Mouse (Mus musculus) forebrain, embryonic 11.5 days (tissue): ENCODE data around the gene Fry. TPM values are rescaled to one million over a fixed set of nuclear protein-coding genes. Genes with fewer than 3 reads are reported as not detected.

Experiments used
- ATAC-seq: fragments of 200-750 bp; cut with Nextera tagmentation; replicated peaks from 2 replicates; pipeline ENCODE4 v1.8.0; 2017; ENCODE audit warnings: moderate TSS enrichment; ENCODE audit not compliant: low FRiP score
- DNase-seq: peaks from one replicate; pipeline ENCODE4 v3.0.0-alpha.2; 2017; ENCODE audit warnings: low spot score
- H3K27ac ChIP-seq: fragments of 300-500 bp; sonication (generic); 2 replicates; pipeline ENCODE4 v1.5.1; 2014; ENCODE audit warnings: low read depth, low read length
- H3K27me3 ChIP-seq: fragments of 300-500 bp; sonication (generic); 2 replicates; pipeline ENCODE4 v1.6.1; 2014; ENCODE audit warnings: mild to moderate bottlenecking, low read length, mixed read lengths; ENCODE audit not compliant: control insufficient read depth, insufficient read depth
- H3K36me3 ChIP-seq: fragments of 300-500 bp; sonication (generic); 2 replicates; pipeline ENCODE4 v1.6.1; 2014; ENCODE audit warnings: mild to moderate bottlenecking, low read length, moderate library complexity, mixed read lengths; ENCODE audit not compliant: control insufficient read depth, insufficient read depth
- H3K4me1 ChIP-seq: fragments of 300-500 bp; sonication (generic); replicated peaks from 2 replicates; pipeline ENCODE4 v1.6.1; 2014; ENCODE audit warnings: low read length, mixed read lengths; ENCODE audit not compliant: control insufficient read depth, insufficient read depth
- H3K4me2 ChIP-seq: fragments of 300-500 bp; sonication (generic); 2 replicates; pipeline ENCODE4 v1.6.1; 2014; ENCODE audit warnings: low read depth, mild to moderate bottlenecking, low read length, moderate library complexity, mixed read lengths; ENCODE audit not compliant: severe bottlenecking
- H3K4me3 ChIP-seq: fragments of 300-500 bp; sonication (generic); 2 replicates; pipeline ENCODE4 v1.5.1; 2014; ENCODE audit warnings: low read depth, low read length
- H3K9ac ChIP-seq: fragments of 300-500 bp; sonication (generic); 2 replicates; pipeline ENCODE4 v1.6.1; 2014; ENCODE audit warnings: low read length
- H3K9me3 ChIP-seq: fragments of 300-500 bp; sonication (generic); 2 replicates; pipeline ENCODE4 v1.6.1; 2016; ENCODE audit warnings: low read length, mixed read lengths; ENCODE audit not compliant: control insufficient read depth
- WGBS: fragments of 180-500 bp; shearing (Covaris S2); extraction: QIAGEN DNeasy Blood & Tissue Kit; methylation state at CpG from one replicate; pipeline ENCODE4 v1.1.7; 2014; 5-methylcytosine and 5-hydroxymethylcytosine counted together
- polyA plus RNA-seq: library from polyadenylated mRNA; unstranded; fragments of >200 nt; fragmentation: Nextera tagmentation; extraction: Ambion mirVana; gene quantifications from 2 replicates; pipeline ENCODE4 v1.2.1, GENCODE M21; 2014

Gene Fry
- polyA plus RNA-seq, 1 experiment from 2014 or later = 8.4 TPM

DNA sequence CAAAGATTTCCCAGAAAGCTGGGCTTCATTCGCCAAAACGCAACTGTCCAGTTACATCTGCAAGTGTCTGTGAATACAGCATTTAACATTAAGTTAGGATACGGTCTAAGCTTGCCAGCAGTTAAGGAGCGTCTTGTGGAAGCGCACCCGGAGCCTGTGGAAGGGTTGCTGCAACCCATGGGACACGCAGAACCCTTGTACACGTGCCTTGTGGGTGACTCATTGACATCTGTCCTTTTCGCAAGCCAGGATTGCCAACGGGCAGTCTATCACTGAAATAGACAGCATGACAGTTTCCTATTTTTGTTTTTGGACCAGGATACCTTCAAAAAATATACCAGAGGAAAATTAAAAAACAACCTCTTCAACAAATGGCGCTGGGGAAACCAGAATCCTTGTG is 16.7 kb upstream of the Fry start:
- no peak for DNase-seq
- WGBS = 90% methylated on average over 11 of the region's 11 CpGs
- ATAC-seq = no peak

GRCm38 (mm10) chr5:150106358-150106757 is 12.1 kb upstream of the Fry start:
- no peak overlapping the region for H3K9ac ChIP-seq
- WGBS = 93% methylated on average over 7 of the region's 7 CpGs
- no peak overlapping the region for H3K4me3 ChIP-seq
- ATAC-seq (no peak), DNase-seq (no peak)
- H3K27ac ChIP-seq = no peak overlapping the region
- H3K4me2 ChIP-seq = no peak overlapping the region
- H3K27me3 ChIP-seq = no peaks in the 10 kb centered on the region
- H3K4me1 ChIP-seq = no peaks in the 10 kb centered on the region
- no peaks in the 10 kb centered on the region for H3K9me3 ChIP-seq
- no peaks in the 10 kb centered on the region for H3K36me3 ChIP-seq

More for the DNA sequence above, 16.7 kb upstream of the Fry start:
- no peak overlapping the region for H3K4me2 ChIP-seq
- H3K36me3 ChIP-seq = no peaks in the 10 kb centered on the region
- no peaks in the 10 kb centered on the region for H3K9me3 ChIP-seq
- H3K27ac ChIP-seq = no peak overlapping the region
- no peak overlapping the region for H3K4me3 ChIP-seq
- H3K27me3 ChIP-seq = no peaks in the 10 kb centered on the region
- no peak overlapping the region for H3K9ac ChIP-seq
- no peaks in the 10 kb centered on the region for H3K4me1 ChIP-seq

GRCm38 (mm10) chr5:150111236-150111635 is 7.2 kb upstream of the Fry start:
- Histone ChIP-seq H3K27me3 (no peaks in the 10 kb centered on the region), H3K4me2 (no peak overlapping the region), H3K9ac (no peak overlapping the region), H3K4me1 (no peaks in the 10 kb centered on the region), H3K27ac (no peak overlapping the region), H3K9me3 (no peaks in the 10 kb centered on the region), H3K4me3 (no peak overlapping the region), H3K36me3 (no peaks in the 10 kb centered on the region)
- ATAC-seq (no peak), DNase-seq (no peak)
- 55% methylated on average over 8 of the region's 8 CpGs for WGBS

GRCm38 (mm10) chr5:150114007-150114406 is 4.4 kb upstream of the Fry start:
- Histone ChIP-seq H3K27me3 (no peaks in the 10 kb centered on the region), H3K27ac (no peak overlapping the region), H3K36me3 (no peaks in the 10 kb centered on the region), H3K9me3 (no peaks in the 10 kb centered on the region), H3K4me1 (no peaks in the 10 kb centered on the region), H3K4me2 (no peak overlapping the region), H3K4me3 (no peak overlapping the region), H3K9ac (no peak overlapping the region)
- DNase-seq (no peak), ATAC-seq (no peak)
- WGBS = 84% methylated on average over 7 of the region's 7 CpGs

DNA sequence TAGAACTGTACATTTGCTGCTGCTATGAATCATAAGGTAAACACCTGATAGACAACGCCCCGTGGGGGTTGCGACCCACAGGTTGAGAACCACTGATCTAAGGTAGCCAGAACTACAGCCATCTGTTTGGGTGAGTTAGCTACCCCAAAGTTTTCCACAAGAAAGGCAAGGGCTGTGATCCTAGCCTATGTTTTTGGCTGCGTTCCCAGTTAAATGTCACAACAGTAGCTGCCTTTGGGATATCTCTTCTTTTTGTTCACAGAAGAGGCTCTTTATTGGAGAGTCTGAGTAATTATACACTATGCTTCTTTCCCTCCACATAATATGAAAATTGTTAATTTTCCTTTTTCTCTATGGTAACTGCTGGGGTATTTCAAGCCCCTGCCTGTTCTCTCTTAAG is 3.7 kb upstream of the Fry start:
- WGBS = 97% methylated on average over 4 of the region's 4 CpGs
- no peak overlapping the region for H3K4me2 ChIP-seq
- H3K4me1 ChIP-seq = no peaks in the 10 kb centered on the region
- no peak overlapping the region for H3K4me3 ChIP-seq
- no peaks in the 10 kb centered on the region for H3K9me3 ChIP-seq
- no peak overlapping the region for H3K27ac ChIP-seq
- H3K36me3 ChIP-seq = no peaks in the 10 kb centered on the region
- DNase-seq = no peak
- no peak for ATAC-seq
- no peaks in the 10 kb centered on the region for H3K27me3 ChIP-seq
- no peak overlapping the region for H3K9ac ChIP-seq

DNA sequence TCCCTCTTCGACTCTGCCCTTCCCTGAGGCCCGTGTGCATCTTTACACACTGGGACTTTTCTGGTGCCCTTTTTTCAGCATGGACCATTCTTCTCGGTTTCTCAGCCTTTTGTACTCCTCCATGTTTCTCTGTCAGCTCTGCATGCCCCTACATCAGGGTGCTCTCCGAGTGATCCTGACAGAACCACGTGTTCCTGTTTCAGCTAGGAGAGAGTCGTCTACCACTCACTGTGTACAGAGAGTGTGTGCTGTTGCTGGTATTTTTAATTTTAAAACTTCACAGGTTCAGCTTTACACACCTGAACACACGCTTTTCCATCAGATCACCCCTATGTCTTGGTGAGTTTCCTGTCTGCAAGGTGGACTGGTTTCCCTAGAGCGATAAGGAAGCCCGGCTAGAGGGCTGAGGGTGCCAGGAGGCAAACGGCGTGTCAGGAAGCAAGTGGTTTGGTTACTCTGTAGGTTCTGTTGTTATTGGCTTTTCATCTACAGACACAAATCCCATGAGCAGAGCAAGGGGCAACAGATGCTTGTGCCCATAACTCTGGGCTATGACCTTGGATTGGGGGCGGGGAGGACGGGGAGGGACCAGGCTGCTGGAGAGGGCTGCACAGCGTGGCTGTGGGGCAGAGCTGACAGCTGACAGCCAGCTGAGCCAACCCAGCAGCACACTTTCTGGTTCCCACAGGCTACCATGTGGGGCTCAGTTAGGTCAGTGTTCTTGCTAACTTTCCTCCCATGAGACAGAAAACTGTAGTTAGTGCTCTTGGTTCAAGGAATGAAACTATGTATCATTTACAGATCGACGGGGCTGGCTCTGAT is 3.0 kb upstream of the Fry start:
- no peak overlapping the region for H3K4me3 ChIP-seq
- no peaks in the 10 kb centered on the region for H3K9me3 ChIP-seq
- no peak overlapping the region for H3K9ac ChIP-seq
- ATAC-seq (no peak), DNase-seq (no peak)
- H3K4me1 ChIP-seq = no peaks in the 10 kb centered on the region
- no peak overlapping the region for H3K27ac ChIP-seq
- no peaks in the 10 kb centered on the region for H3K36me3 ChIP-seq
- H3K4me2 ChIP-seq = no peak overlapping the region
- no peaks in the 10 kb centered on the region for H3K27me3 ChIP-seq
- WGBS = 80% methylated on average over 16 of the region's 16 CpGs

- no peak for ATAC-seq
- no peak overlapping the region for H3K27ac ChIP-seq
Observed at GRCm38 (mm10) chr5:150116216-150116905, 2.1 kb upstream of the Fry start.

DNA sequence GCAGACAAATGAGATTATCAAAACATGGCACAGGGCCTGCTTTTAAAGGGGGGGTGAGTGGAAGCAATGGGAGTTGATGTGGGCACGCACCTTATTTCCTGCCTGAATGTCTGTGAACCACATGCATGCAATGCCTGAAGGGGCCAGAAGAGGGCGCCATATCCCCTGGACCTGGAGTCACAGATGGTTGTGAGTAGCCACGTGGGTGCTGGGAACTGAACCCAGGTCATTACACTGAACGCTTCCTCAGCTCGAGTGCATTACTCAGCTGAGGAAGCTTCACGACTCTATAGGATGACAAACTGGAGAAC is 1.6 kb upstream of the Fry start:
- Histone ChIP-seq H3K27ac (no peak overlapping the region), H3K4me1 (no peaks in the 10 kb centered on the region), H3K4me2 (no peak overlapping the region), H3K9me3 (no peaks in the 10 kb centered on the region), H3K36me3 (no peaks in the 10 kb centered on the region), H3K4me3 (no peak overlapping the region), H3K27me3 (no peaks in the 10 kb centered on the region), H3K9ac (no peak overlapping the region)
- ATAC-seq (no peak), DNase-seq (no peak)
- 81% methylated on average over 6 of the region's 6 CpGs for WGBS

More at GRCm38 (mm10) chr5:150116216-150116905, 2.1 kb upstream of the Fry start:
- WGBS = 79% methylated on average over 9 of the region's 9 CpGs
- no peak for DNase-seq
- H3K4me1 ChIP-seq = no peaks in the 10 kb centered on the region
- no peak overlapping the region for H3K4me3 ChIP-seq
- no peaks in the 10 kb centered on the region for H3K36me3 ChIP-seq
- H3K27me3 ChIP-seq = no peaks in the 10 kb centered on the region
- no peak overlapping the region for H3K4me2 ChIP-seq
- H3K9me3 ChIP-seq = no peaks in the 10 kb centered on the region
- no peak overlapping the region for H3K9ac ChIP-seq

DNA sequence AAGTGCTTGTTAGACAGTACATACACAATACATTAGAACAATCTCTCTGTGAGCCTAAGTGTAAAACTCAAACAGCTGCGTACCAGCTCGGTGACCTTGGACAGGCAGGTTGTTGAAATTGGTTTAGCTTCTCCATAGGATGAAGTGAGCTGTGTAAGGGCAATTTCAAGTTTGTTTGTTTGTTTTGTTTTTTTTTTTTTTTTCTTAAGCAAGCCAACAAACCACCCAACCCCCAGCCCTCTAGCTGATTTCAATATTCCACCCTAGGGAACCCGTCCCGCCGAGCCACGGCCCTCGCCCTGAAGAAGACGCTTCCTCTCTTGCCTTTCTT is 356 bp upstream of the Fry start:
- no peak overlapping the region for H3K27ac ChIP-seq
- ATAC-seq (no peak), DNase-seq (no peak)
- H3K9ac ChIP-seq = peak overlapping the region; percentile 59; the same call in 1 of the 2 replicates
- H3K4me1 ChIP-seq = no peaks in the 10 kb centered on the region
- H3K4me3 ChIP-seq = peak overlapping the region; percentile 62
- H3K27me3 ChIP-seq = no peaks in the 10 kb centered on the region
- WGBS = 22% methylated on average over 8 of the region's 8 CpGs
- H3K4me2 ChIP-seq = peak overlapping the region; percentile 71
- no peaks in the 10 kb centered on the region for H3K9me3 ChIP-seq
- H3K36me3 ChIP-seq = no peaks in the 10 kb centered on the region
